Mouse (Mus musculus) macrophage (primary cell): ENCODE data around the gene Phldb2. TPM values are rescaled to one million over a fixed set of nuclear protein-coding genes. Genes with fewer than 3 reads are reported as not detected.

ENCODE experiments used
- H3K27ac ChIP-seq: fragments of 350-480 bp; formaldehyde crosslinking; 2 replicates; pipeline ENCODE4 v1.9.0; 2021
- H3K36me3 ChIP-seq: fragments of 350-480 bp; formaldehyde crosslinking; 2 replicates; pipeline ENCODE4 v1.9.0; 2021; ENCODE audit errors: inconsistent target
- H3K4me3 ChIP-seq: fragments of 350-480 bp; formaldehyde crosslinking; 2 replicates; pipeline ENCODE4 v1.9.0; 2021; ENCODE audit errors: inconsistent target
- H3K79me2 ChIP-seq: fragments of 350-480 bp; formaldehyde crosslinking; 2 replicates; pipeline ENCODE4 v1.9.0; 2021; ENCODE audit errors: inconsistent target
- WGBS: methylation state at CpG from one replicate; pipeline ENCODE4 v1.1.7; 2026; ENCODE audit warnings: inconsistent platforms; ENCODE audit not compliant: missing documents; 5-methylcytosine and 5-hydroxymethylcytosine counted together
- polyA plus RNA-seq: library from polyadenylated mRNA; stranded (reverse); fragments of 250-400 nt; gene quantifications from 3 replicates; pipeline ENCODE4 v1.2.4, GENCODE M21; 2018; ENCODE audit warnings: inconsistent platforms

The Phldb2 gene
- polyA plus RNA-seq, 1 experiment from 2014 or later, result 0.04 TPM

GRCm38 (mm10) chr16:45713878-45714277, 239.5 kb downstream of the Phldb2 start:
- 92% methylated on average over 1 of the region's 1 CpGs for WGBS

GRCm38 (mm10) chr16:45713261-45713660, 240.1 kb downstream of the Phldb2 start:
- 90% methylated on average over 5 of the region's 5 CpGs for WGBS
- Histone ChIP-seq H3K36me3 (no peaks in the 10 kb centered on the region), H3K79me2 (no peaks in the 10 kb centered on the region), H3K27ac (no peak overlapping the region), H3K4me3 (no peak overlapping the region)

More at GRCm38 (mm10) chr16:45713878-45714277, 239.5 kb downstream of the Phldb2 start:
- H3K79me2 ChIP-seq, result no peaks in the 10 kb centered on the region
- H3K27ac ChIP-seq, result no peak overlapping the region
- H3K4me3 ChIP-seq, result no peak overlapping the region
- H3K36me3 ChIP-seq, result no peaks in the 10 kb centered on the region

GRCm38 (mm10) chr16:45711263-45711662, 242.1 kb downstream of the Phldb2 start:
- Histone ChIP-seq H3K36me3 (no peaks in the 10 kb centered on the region), H3K27ac (no peak overlapping the region), H3K79me2 (no peaks in the 10 kb centered on the region), H3K4me3 (no peak overlapping the region)
- 75% methylated on average over 7 of the region's 7 CpGs for WGBS

- no peaks in the 10 kb centered on the region for H3K79me2 ChIP-seq
- H3K4me3 ChIP-seq, result no peak overlapping the region
- no peak overlapping the region for H3K27ac ChIP-seq
- WGBS, result 85% methylated on average over 5 of the region's 5 CpGs
- H3K36me3 ChIP-seq, result no peaks in the 10 kb centered on the region
Measured at GRCm38 (mm10) chr16:45699301-45699700, 254.1 kb downstream of the Phldb2 start.

- Histone ChIP-seq H3K36me3 (no peaks in the 10 kb centered on the region), H3K27ac (no peak overlapping the region), H3K79me2 (no peaks in the 10 kb centered on the region), H3K4me3 (no peak overlapping the region)
- 93% methylated on average over 6 of the region's 6 CpGs for WGBS
Measured at GRCm38 (mm10) chr16:45697996-45698395, 255.4 kb downstream of the Phldb2 start.

Other genes starting within 250 kb of the Phldb2 start
- gene Tagln3, start 229.0 kb downstream of the Phldb2 start, polyA plus RNA-seq, result 0.16 to 0.25 TPM in 2 of 3 replicates, not detected in the other
- 8.4 to 12.0 TPM (median 8.6 TPM) in 3 replicates for gene Abhd10, start 210.6 kb downstream of the Phldb2 start, polyA plus RNA-seq
- 0.63 to 0.84 TPM (median 0.80 TPM) in 3 replicates for gene Plcxd2, start 56.6 kb upstream of the Phldb2 start, polyA plus RNA-seq
- 0.20 TPM in 1 of 3 replicates, not detected in the others for gene Cd96, start 166.7 kb upstream of the Phldb2 start, polyA plus RNA-seq
- 0.34 to 1.3 TPM (median 0.84 TPM) in 3 replicates for gene Gm4737, start 201.5 kb upstream of the Phldb2 start, polyA plus RNA-seq